Mouse (Mus musculus) frontal cortex, postnatal 36 days (tissue): ENCODE measurements around the gene Cltrn.
A peak's percentile ranks its signal among the peaks of the same experiment; 100 is the strongest.

Experiments used
- DNase-seq, 2 experiments: peaks; one replicate each; pipeline ENCODE4 v3.0.0; 2022; ENCODE audit warnings: low spot score in 2 of 2

Cltrn gene

GRCm38 (mm10) chrX:164088582-164088981 lies at the start of gene Cltrn:
TSS of gene Cltrn (plus strand) at chrX:164088830.
- DNase-seq: no peak

GRCm38 (mm10) chrX:164038882-164039281 lies 49.7 kb upstream of the Cltrn start:
- DNase-seq: no peak

- DNase-seq: peak; percentile 18 to 64
Observed at GRCm38 (mm10) chrX:164042069-164042468, 46.6 kb upstream of the Cltrn start.

GRCm38 (mm10) chrX:164046736-164047135 lies 41.9 kb upstream of the Cltrn start:
- DNase-seq: no peak

GRCm38 (mm10) chrX:164055726-164056125 lies 32.9 kb upstream of the Cltrn start:
- DNase-seq: no peak

GRCm38 (mm10) chrX:164058523-164058922 lies 30.1 kb upstream of the Cltrn start:
- DNase-seq: no peak

- no peak for DNase-seq
Observed at GRCm38 (mm10) chrX:164059070-164059469, 29.6 kb upstream of the Cltrn start.

GRCm38 (mm10) chrX:164066185-164066584 lies 22.4 kb upstream of the Cltrn start:
- DNase-seq: peak; percentile 40

GRCm38 (mm10) chrX:164068968-164069367 lies 19.7 kb upstream of the Cltrn start:
- no peak for DNase-seq

- peak; percentile 88 to 93 for DNase-seq
Observed at GRCm38 (mm10) chrX:164076040-164076775, 12.4 kb upstream of the Cltrn start, which contains the start of gene Siah1b. TSS of gene Siah1b (minus strand) at chrX:164076493.

GRCm38 (mm10) chrX:164082030-164082429 lies 6.6 kb upstream of the Cltrn start:
- no peak for DNase-seq

- DNase-seq: no peak
Observed at GRCm38 (mm10) chrX:164089916-164090315, 1.3 kb downstream of the Cltrn start.

GRCm38 (mm10) chrX:164092300-164093169 lies 3.9 kb downstream of the Cltrn start:
- DNase-seq: no peak

GRCm38 (mm10) chrX:164093435-164093834 lies 4.8 kb downstream of the Cltrn start:
- no peak for DNase-seq

GRCm38 (mm10) chrX:164095838-164096237 lies 7.2 kb downstream of the Cltrn start:
- DNase-seq: no peak

GRCm38 (mm10) chrX:164101483-164101882 lies 12.9 kb downstream of the Cltrn start:
- no peak for DNase-seq

GRCm38 (mm10) chrX:164102198-164102597 lies 13.6 kb downstream of the Cltrn start:
- no peak for DNase-seq

- no peak for DNase-seq
Observed at GRCm38 (mm10) chrX:164102656-164103055, 14.0 kb downstream of the Cltrn start.

GRCm38 (mm10) chrX:164111146-164111545 lies 22.5 kb downstream of the Cltrn start:
- no peak for DNase-seq

GRCm38 (mm10) chrX:164113744-164114143 lies 25.1 kb downstream of the Cltrn start:
- DNase-seq: no peak

GRCm38 (mm10) chrX:164123942-164124341 lies 35.3 kb downstream of the Cltrn start:
- no peak for DNase-seq

- no peak for DNase-seq
Observed at GRCm38 (mm10) chrX:164133531-164133930, 44.9 kb downstream of the Cltrn start.
